Mouse (Mus musculus) liver, adult 2 months (tissue): Measurements from ENCODE around the gene Dusp8.

ENCODE experiments used
- CTCF ChIP-seq: fragments of 200-500 bp; IDR thresholded peaks from 2 replicates; pipeline ENCODE4 v1.5.1; 2011; ENCODE audit warnings: low read depth, low read length, control low read depth
- POLR2A ChIP-seq: fragments of 200-500 bp; IDR thresholded peaks from 2 replicates; pipeline ENCODE4 v1.6.1; 2011; ENCODE audit warnings: low read length, control low read depth; ENCODE audit not compliant: insufficient read depth; ENCODE audit errors: extremely low read depth

DNA sequence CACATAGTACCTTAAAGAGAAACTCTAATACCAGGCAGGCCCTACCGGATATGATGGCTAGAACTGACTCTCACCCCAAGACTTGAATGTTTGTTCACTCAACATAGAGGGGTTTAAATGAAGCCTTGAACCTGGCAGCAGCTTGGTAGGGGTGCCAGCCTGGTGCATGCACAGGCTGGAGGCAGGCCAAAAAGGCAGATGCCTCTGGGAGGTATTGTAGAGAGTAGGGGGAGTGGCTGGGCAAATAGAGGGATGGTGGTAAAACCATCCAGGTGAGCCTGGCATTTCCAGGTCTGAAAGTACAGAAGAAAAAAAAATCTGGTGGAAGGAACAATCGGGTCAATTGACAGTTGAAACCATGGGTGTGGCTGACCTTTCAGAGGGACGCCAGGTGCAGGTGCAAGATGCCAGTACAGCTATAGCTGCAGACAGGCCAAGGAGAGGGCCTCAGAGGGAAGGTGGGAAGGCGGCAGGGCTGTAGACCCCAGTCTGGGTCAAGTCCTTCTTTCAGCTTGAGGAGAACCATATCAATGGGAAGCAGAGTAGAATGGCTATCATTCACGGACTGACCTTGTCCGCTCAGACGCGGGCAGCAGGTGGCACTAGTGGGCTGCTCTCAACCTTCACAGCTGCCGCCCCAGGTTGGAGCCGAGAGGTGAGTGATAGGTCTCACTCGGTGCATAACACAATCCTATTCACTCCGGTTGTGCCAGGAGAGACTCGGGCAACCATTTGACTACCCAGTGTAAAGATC, 25.0 kb downstream of the Dusp8 start:
- peak; percentile 96 for TF ChIP-seq CTCF
- no peak for TF ChIP-seq POLR2A
